Mouse (Mus musculus) adrenal gland, postnatal 10 days (tissue): ENCODE results near the gene Clca3a2. TPM values are rescaled to one million over a fixed set of nuclear protein-coding genes. Genes with fewer than 3 reads are reported as not detected.
"Not testable (repeated sequence)": the region's sequence is repeated elsewhere in the genome, so short reads cannot be mapped to it uniquely, and the experiment has no call there.

Experiments
- DNase-seq: peaks from one replicate; pipeline ENCODE4 v3.0.0; 2021; ENCODE audit warnings: mixed read lengths
- long read RNA-seq, 2 experiments: library from polyadenylated mRNA; stranded (forward); transcript quantifications; one replicate each; pipeline ENCODE4 v2.0.0; 2021
- total RNA-seq, 2 experiments: library from RNA; stranded (reverse); gene quantifications; 2 replicates each; pipeline ENCODE4 v1.2.3; 2021

The Clca3a2 gene
- total RNA-seq, result under 1 TPM; 0.12 to 0.21 TPM
- long read RNA-seq, experiment 1, result 0 reads
- long read RNA-seq, experiment 2, result 0 reads

DNA sequence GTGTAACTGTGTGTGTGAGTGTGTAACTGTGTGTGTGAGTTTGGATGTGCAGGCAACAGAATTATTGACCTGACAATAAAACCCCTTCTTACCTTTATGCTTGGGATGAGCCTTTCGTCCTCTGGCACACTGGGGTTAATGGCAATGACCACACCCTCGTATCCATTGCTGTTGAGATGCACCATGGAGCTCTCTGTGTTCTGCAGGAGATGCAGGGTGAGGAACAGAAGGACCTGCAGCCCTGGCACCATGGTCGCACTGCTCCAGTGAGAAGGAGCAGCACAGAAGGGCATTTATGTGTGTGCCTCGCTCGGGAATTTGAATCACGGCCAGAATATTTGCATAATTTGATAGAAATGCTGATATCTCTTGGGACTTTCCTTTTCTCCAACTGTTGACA lies at the start of gene Clca3a2:
Gene Clca3a2 (minus strand): TSS at position 276 of the 400 bp plus-strand sequence.
- not testable (repeated sequence) for DNase-seq

DNA sequence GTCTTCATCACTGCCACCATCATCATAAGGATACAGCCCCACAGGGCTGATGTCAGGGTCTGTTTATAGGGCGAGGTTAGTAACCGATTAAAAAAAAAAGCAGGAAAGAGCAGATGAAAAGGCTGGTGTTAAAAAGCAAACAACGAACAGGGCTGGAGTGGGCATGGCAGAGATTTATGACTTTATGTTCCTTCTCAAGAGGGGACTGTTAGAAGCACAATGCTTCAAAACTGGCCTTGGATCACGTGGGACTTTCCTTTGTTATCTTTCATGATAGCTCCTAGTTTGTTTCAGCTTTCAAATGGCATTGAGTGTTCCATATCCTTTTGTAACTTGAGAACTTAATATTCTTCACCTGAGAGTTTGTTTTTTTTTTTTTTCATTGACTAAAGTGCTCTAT lies 30.3 kb upstream of the Clca3a2 start:
- no peak for DNase-seq

DNA sequence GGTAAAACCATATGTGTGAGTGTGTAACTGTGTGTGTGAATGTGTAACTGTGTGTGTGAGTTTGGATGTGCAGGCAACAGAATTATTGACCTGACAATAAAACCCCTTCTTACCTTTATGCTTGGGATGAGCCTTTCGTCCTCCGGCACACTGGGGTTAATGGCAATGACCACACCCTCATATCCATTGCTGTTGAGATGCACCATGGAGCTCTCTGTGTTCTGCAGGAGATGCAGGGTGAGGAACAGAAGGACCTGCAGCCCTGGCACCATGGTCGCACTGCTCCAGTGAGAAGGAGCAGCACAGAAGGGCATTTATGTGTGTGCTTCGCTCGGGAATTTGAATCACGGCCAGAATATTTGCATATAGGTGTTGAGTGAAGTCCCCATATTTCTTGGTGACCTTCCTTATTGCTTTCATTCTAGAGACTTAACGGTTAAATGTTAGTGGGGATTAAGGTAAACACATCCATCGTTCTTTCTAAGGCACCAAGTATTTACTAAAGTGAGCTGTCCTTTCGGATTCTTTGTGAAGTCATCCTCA lies 29.8 kb upstream of the Clca3a2 start, which contains the start of gene Clca3b:
Gene Clca3b (minus strand): TSS at position 344 of the 543 bp plus-strand sequence.
- DNase-seq, result not testable (repeated sequence)

DNA sequence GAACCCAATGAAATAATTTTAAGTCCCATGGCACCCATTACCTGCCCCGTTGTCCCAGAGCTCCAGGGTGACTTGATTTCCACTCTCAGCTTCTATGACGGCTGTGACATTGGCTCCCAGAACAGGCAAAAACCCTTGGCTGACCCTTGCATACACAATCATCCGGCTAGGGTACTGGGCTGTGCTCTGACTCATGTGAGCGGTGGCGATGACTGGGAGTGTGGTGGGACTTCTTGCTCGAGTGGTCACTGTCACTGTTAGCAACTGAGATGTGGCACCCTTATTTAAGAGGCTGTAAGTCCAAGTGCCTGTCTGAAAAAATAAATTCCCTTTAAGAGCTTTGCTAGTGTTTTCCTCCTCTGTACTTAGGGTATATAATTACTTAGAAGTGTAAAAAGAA lies 8.0 kb upstream of the Clca3a2 start:
- no peak for DNase-seq

DNA sequence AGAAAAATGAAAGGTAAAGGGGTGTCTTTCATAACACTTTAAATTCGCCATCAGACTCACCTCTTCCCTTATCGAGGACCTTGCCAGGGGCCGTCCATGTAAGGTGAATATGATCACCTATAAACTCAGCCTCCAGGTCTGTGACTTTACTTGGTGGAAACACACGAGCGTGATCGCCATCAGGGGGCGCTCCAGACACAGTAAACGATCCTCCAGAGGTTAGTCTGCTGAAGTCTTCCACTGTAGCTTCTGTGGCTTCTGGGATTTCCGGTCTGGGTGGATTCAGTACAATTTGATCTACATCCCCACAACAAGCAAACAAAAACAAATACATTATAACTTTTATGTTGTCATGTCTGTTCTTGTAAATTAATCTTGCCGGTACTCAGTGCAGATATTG lies 5.9 kb upstream of the Clca3a2 start:
- peak; percentile 89 for DNase-seq

DNA sequence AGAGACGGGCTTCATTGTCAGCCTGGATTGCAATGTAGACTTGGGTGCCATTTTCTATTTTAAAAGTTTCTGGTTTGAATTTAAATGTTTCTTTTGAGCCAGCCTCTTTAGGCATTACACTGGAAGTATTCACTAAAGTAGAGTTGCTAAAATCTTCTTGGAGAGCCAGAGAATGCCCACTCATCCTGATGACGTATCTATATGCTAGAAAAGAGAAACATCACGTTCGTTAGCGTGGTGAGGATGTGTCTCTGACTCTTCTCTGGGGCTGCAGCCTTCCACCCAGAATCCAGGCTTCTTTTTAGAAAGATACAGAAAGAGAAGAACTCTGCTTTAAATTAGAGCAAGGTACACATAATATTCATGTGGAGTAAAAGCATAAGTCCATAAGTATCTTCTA lies 4.0 kb upstream of the Clca3a2 start:
- DNase-seq, result no peak

DNA sequence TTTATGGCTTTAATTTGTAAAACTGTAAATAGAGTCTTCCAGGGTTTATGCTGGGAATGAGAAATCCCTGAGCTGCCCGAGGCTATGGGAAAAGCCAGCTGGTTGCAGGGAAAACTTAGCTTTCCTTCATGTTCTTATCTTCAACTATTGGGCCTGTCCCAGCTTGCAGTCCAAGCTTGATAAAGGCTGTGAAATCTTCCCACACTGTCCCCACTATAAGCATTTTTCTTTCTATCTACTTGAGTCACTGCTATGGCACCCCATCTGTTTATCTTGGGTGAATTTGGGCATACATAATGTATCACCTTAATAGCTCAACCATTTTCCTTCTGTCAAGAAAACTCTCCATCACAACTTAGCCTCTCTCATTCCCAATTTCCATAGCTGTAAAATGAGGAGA lies 1.3 kb upstream of the Clca3a2 start:
- DNase-seq, result no peak

DNA sequence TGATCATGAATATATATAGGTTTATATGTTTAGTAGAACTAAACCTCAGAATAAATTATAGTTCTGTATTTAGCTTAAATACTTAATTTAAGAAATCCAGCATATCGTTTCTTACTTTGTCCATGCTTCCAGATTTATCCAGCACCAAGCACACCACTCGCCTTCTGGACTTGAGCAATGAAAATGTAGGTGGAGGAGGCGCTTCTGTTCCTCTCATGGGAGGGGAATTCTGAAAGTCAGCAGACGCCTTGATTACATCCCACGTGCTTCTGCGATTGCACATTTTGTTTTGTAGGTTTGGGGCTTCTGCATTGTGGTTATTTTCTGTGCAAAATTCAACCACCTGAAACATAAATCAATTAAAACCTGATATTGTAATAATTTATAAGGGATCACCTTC lies 6.0 kb downstream of the Clca3a2 start:
- DNase-seq, result not testable (repeated sequence)

DNA sequence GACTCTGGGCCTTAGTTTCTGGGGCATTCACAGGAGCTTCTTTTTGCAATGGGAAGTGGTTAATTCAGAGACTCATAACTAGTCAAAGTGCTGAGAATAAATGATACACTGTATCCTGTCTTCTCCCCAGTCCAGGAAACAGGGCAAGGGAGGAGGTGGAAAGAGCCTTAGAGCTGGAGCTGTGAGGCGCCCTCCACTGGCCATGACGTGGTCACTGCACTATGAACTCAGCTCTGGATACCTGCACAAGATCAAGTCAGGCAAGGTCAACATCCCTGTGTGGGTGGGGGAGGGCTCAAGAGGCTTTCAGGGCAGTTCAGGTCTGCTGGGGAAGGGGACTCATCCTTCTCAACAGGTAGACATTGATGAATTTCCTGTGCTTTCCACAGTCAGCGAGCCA lies 7.5 kb downstream of the Clca3a2 start:
- no peak for DNase-seq

DNA sequence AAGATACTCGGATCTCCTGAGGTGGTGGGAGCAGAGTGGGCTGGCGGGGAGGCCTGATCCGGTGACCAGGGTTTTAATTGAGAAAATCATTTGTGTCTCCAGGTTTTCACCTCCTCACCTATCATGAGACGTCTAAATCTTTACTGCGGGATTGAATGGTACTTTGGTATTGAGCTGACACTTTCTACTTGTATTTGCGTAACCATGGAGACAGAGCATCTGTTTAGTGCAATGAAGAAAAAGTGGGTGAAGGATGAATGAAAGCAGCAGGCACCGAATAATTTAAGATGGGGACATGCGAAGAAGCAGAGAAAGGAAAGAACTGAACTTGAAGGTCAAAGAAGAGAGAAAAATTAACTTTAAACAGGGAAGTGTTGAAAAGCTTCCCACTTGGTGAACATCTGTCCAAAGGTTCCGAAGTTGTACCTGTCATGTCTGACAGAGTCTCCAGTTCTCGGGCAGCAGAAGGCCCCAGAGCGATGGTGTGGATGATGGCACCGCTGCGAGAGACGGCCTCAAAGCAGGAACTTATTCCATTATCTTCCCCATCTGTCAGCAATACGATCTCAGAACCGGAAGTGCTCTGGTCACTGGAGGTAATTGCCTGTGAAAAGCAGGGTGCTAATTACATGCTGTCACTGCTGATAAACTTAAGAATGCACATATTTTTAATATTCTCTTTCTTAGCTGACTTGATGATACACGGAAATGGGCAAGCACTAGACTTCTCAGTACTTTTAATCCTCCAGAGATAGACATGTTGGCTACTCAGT lies 11.0 kb downstream of the Clca3a2 start:
- DNase-seq, result not testable (repeated sequence)

DNA sequence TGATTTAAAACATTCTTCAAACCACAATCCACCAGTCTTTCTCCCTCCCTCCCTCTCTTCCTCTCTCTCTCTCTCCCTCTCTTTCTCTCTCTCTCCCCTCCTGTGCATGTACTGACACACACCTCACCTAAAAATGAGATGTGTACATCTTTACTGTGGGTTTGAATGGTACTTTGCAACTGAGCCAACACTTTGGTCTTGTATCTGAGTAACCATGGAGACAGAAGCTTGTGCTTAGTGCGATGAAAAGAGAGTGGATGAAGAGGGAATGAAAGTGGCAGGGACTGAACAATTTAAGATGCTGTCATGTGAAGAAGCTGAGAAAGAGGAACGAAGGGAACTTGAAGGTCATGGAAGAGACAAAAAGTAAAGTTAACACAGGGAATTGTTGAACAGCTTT lies 12.7 kb downstream of the Clca3a2 start:
- DNase-seq, result not testable (repeated sequence)

DNA sequence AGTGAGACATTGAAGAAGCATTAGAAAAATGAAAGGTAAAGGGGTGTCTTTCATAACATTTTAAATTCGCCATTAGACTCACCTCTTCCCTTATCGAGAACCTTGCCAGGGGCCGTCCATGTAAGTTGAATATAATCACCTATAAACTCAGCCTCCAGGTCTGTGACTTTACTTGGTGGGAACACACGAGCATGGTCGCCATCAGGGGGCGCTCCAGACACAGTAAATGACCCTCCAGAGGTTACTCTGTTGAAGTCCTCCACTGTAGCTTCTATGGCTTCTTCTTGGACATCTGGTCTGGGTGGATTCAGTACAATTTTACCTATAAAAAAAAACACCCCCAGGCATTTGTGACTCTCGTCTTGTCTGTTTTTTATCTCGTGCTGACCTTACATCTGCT lies 17.4 kb downstream of the Clca3a2 start:
- peak; percentile 46 for DNase-seq

DNA sequence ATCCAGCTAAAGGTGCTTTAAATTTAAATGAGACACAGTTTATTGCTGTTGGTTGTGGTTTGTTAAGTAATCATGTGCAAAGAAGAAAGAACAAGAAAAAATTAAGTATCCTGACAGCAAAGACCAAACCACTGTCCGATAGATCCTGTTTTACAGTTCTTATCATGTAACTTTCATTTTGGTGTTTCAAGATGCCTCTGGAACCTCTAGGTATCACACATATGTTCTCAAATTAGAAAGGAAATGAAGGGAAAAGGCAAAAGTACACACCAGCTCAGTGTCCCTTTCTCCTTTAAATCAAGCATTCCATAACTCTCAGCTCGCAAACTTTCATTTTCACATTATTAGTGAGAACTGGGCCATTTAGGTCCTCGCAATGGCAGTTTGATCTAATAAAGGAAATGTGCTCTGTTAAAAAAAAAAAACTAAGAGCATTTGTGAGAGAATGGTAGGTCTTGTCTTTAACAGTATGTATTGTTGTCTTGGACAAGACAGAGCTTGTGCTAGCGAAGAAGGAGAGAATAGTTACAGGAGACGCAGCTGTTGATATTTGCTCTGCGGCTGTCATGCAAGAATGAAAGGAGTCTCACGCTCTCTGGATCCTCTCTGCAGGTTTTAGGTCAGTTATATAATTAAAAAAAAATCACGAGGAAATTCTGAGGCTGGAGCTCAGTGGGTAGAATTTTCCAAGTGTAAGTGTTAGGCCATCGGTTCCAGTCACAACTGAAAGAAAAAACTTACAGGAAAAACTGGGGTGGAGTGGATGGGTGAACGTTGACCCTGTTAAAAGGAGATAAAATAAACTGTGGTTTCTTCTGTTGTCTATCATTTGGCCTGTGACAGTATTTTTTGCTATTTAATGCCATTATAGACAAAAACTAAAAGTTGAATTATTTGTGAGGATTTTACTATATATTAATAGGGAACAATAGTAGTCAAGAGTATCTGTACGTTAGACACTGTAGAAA lies 33.8 kb downstream of the Clca3a2 start:
- no peak for DNase-seq

DNA sequence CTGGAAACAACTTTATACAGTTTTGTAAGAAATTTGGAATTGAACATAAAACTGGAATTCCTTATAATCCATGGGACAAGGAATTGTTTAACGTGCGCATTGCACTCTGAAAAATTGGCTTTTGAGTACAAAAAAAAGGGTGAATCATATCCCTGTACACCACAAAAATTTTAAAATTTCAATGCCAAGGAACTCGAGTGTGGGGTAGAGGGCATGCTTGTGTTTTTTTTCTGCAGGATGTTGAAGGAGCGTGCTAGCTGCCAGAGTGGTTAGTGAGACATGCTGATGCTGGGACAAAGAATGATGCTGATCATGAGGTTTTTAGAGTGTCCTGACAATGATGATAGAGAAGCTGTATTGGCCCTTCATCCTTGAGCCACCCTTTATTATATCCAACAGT lies 54.1 kb downstream of the Clca3a2 start:
- DNase-seq, result no peak

DNA sequence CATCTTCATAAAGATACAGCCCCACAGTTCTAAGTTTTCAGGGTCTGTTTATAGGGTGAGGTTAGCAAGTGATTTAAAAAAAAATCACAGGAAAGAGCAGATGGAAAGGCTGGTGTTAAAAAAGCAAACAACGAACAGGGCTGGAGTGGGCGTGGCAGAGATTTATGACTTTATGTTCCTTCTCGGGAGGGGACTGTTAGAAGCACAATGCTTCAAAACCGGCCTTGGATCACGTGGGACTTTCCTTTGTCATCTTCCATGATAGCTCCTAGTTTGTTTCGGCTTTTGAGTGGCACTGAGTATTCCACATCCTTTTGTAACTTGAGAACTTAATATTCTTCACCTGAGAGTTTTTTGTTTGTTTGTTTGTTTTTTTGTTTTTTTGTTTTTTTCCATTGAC lies 57.8 kb downstream of the Clca3a2 start:
- no peak for DNase-seq

DNA sequence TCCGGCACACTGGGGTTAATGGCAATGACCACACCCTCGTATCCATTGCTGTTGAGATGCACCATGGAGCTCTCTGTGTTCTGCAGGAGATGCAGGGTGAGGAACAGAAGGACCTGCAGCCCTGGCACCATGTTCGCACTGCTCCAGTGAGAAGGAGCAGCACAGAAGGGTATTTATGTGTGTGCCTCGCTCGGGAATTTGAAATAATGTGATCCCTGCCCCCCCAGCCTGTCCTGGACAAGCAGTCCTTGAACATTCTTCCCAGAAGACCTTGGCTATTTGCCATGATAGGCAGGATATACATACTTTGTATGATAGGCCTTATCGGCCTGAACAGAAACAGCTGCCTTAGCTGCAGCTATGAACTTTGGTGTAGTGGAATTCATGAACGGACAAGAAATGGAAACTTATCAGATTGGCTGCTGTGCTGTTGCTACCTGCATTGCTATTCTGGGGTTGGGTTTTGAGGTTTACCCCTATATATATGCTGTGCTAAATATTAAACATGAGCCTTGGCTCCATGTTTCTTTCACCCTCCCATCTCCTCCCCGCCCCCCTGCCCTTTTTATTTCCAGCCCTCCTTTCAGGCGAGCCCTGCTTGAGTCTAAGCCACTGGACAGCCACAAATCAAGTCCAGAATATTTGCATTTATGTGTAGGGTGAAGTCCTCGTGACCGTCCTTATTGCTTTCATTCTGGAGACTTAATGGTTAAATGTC lies 58.5 kb downstream of the Clca3a2 start, which contains the start of gene Clca3a1:
Gene Clca3a1 (minus strand): TSS at position 386 of the 718 bp plus-strand sequence.
- DNase-seq, result peak; percentile 27

DNA sequence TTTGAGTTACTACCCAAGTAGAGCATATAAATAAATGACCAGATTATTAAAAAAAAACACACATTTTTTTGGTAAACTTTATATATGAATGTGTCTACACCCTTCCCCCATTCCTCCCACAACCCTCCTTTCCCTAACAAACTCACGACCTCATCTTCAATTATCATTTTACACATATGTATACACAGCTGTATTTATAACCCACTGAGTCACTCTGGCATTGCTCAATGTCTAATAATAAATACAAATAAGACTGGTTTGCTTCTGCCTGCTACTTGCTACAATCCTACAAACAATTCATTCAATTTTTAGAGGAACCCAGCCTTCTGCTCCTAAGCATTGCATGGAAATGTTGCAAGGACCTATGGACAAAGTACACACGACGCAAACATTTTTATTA lies 59.6 kb downstream of the Clca3a2 start:
- DNase-seq, result no peak

DNA sequence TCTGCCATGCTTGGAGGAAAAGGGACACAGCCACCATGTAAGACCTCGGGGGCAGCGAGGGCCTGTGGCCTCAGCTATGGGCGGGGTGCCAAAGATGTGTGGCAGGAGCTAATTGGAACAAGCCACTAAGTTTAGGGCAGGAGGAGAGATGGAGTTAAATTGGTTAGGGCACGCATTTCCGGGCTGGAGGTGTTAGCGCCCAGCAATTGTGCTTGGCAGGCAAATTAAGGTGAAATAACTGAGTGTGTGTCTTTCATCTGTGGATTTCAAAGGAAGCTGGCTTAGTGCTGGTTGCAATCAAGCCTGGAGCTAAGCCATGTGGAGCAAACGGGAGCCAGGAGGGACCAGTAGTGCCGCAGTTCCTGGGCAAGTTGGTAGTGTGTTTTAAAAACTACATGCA lies 63.2 kb downstream of the Clca3a2 start:
- DNase-seq, result peak; percentile 10

DNA sequence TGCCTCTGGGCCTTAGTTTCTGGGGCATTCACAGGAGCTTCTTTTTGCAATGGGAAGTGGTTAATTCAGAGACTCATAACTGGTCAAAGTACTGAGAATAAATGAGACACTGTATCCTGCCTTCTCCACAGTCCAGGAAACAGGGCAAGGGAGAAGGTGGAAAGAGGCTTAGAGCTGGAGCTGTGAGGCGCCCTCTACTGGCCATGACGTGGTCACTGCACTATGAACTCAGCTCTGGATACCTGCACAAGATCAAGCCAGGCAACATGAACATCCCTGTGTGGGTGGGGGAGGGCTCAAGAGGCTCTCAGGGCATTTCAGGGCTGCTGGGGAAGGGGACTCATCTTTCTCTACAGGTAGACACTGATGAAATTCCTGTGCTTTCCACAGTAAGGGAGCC lies 66.2 kb downstream of the Clca3a2 start:
- peak; percentile 26 for DNase-seq

DNA sequence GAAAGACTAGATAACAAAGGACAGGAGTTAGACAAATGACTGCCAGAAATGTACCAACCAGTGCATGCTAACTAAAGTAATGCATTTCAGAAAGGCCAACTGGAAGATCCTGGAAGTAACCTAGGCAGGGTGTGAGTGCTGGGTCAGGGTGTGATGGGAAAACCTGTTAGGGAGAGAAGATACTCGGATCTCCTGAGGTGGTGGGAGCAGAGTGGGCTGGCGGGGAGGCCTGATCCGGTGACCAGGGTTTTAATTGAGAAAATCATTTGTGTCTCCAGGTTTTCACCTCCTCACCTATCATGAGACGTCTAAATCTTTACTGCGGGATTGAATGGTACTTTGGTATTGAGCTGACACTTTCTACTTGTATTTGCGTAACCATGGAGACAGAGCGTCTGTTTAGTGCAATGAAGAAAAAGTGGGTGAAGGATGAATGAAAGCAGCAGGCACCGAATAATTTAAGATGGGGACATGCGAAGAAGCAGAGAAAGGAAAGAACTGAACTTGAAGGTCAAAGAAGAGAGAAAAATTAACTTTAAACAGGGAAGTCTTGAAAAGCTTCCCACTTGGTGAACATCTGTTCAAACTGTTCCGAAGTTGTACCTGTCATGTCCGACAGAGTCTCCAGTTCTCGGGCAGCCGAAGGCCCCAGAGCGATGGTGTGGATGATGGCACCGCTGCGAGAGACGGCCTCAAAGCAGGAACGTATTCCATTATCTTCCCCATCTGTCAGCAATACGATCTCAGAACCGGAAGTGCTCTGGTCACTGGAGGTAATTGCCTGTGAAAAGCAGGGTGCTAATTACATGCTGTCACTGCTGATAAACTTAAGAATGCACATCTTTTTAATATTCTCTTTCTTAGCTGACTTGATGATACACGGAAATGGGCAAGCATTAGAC lies 70.0 kb downstream of the Clca3a2 start:
- not testable (repeated sequence) for DNase-seq

DNA sequence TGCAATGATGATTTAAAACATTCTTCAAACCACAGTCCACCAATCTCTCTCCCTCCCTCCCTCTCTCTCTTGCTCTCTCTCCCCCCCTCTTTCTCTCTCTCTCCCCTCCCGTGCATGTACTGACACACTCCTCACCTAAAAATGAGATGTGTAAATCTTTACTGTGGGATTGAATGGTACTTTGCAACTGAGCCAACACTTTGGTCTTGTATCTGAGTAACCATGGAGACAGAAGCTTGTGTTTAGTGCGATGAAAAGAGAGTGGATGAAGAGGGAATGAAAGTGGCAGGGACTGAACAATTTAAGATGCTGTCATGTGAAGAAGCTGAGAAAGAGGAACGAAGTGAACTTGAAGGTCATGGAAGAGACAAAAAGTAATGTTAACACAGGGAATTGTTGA lies 71.6 kb downstream of the Clca3a2 start:
- not testable (repeated sequence) for DNase-seq
